Mouse (Mus musculus) monocyte, adult 2 months (primary cell): Measurements from ENCODE around the gene Ddx59.
A peak's percentile ranks its signal among the peaks of the same experiment; 100 is the strongest.

ENCODE experiments used
- DNase-seq, 2 experiments: peaks; one replicate each; pipeline ENCODE4 v3.0.0; 2022; ENCODE audit warnings: low spot score in 2 of 2, low read depth in 1 of 2

Ddx59 gene

GRCm38 (mm10) chr1:136414798-136415755 is at the start of gene Ddx59:
TSS of gene Ddx59 (plus strand) at chr1:136415271.
- DNase-seq, result peak; percentile 87 to 98

GRCm38 (mm10) chr1:136365986-136366385 is 49.1 kb upstream of the Ddx59 start:
- DNase-seq, result no peak

- no peak for DNase-seq
Measured at GRCm38 (mm10) chr1:136379261-136379660, 35.8 kb upstream of the Ddx59 start.

GRCm38 (mm10) chr1:136380161-136380560 is 34.9 kb upstream of the Ddx59 start:
- DNase-seq, result no peak

GRCm38 (mm10) chr1:136380606-136381005 is 34.5 kb upstream of the Ddx59 start:
- DNase-seq, result no peak

- no peak for DNase-seq
Measured at GRCm38 (mm10) chr1:136381169-136381568, 33.9 kb upstream of the Ddx59 start.

- no peak for DNase-seq
Measured at GRCm38 (mm10) chr1:136381583-136381982, 33.5 kb upstream of the Ddx59 start.

- DNase-seq, result no peak
Measured at GRCm38 (mm10) chr1:136386914-136387313, 28.2 kb upstream of the Ddx59 start.

- no peak for DNase-seq
Measured at GRCm38 (mm10) chr1:136394506-136394905, 20.6 kb upstream of the Ddx59 start.

- DNase-seq, result no peak
Measured at GRCm38 (mm10) chr1:136395073-136395472, 20.0 kb upstream of the Ddx59 start.

GRCm38 (mm10) chr1:136401281-136401680 is 13.8 kb upstream of the Ddx59 start:
- DNase-seq, result no peak

GRCm38 (mm10) chr1:136409631-136410030 is 5.4 kb upstream of the Ddx59 start:
- no peak for DNase-seq

- DNase-seq, result no peak
Measured at GRCm38 (mm10) chr1:136415756-136416126, 670 bp downstream of the Ddx59 start.

- DNase-seq, result no peak
Measured at GRCm38 (mm10) chr1:136418393-136418792, 3.3 kb downstream of the Ddx59 start.

GRCm38 (mm10) chr1:136427166-136427969 is 12.3 kb downstream of the Ddx59 start:
- no peak for DNase-seq

- DNase-seq, result no peak
Measured at GRCm38 (mm10) chr1:136428981-136429380, 13.9 kb downstream of the Ddx59 start.

- DNase-seq, result no peak
Measured at GRCm38 (mm10) chr1:136430126-136430818, 15.2 kb downstream of the Ddx59 start.

GRCm38 (mm10) chr1:136440741-136441140 is 25.7 kb downstream of the Ddx59 start:
- no peak for DNase-seq

GRCm38 (mm10) chr1:136442809-136443208 is 27.7 kb downstream of the Ddx59 start:
- no peak for DNase-seq

- no peak for DNase-seq
Measured at GRCm38 (mm10) chr1:136444555-136445255, 29.6 kb downstream of the Ddx59 start.

GRCm38 (mm10) chr1:136446933-136447332 is 31.9 kb downstream of the Ddx59 start:
- DNase-seq, result no peak
